ENCODE assay signal across 10 mouse cellular contexts in genomic region chr19:44719292-44720193, GRCm38 (mm10). TPM values are rescaled to one million over a fixed set of nuclear protein-coding genes. Genes with fewer than 3 reads are reported as not detected.
DNase-seq lines count a peak whose midpoint lies in the region; ATAC-seq lines count a peak whose summit lies in the region.
"Had no signal": no experiment of that assay in that cellular context is flagged by ENCODE, and none has a peak within 500 bp of the region (broad histone marks: within the 10 kb centered on the region; RNA-seq: fewer than 3 reads in every experiment).

No protein-coding gene starts in this region.

- H3K4me2 ChIP-seq in liver, embryonic 11.5 days, result peak overlapping the region; percentile 57
- peak overlapping the region; percentile 74 for H3K4me2 ChIP-seq in forebrain, embryonic 15.5 days (replicated peaks)
- H3K4me2 ChIP-seq in limb, embryonic 13.5 days (replicated peaks), result peak overlapping the region; percentile 86
- peak overlapping the region; percentile 66 for H3K4me2 ChIP-seq in stomach, embryonic 15.5 days

- no peaks in the 10 kb centered on the region for H3K9me3 ChIP-seq in liver, embryonic 11.5 days (ENCODE audit: control insufficient read depth, low read length)
- H3K9me3 ChIP-seq in forebrain, embryonic 15.5 days, result no peaks in the 10 kb centered on the region
- no peaks in the 10 kb centered on the region; the same call in 1 of the 2 replicates for H3K9me3 ChIP-seq in limb, embryonic 13.5 days
- no peaks in the 10 kb centered on the region for H3K9me3 ChIP-seq in stomach, embryonic 15.5 days

- H3K27me3 ChIP-seq in liver, embryonic 11.5 days (replicated peaks; ENCODE audit: control insufficient read depth, insufficient read depth, low read length), result peaks cover 71% of the 10 kb centered on the region
- peaks cover 56% of the 10 kb centered on the region for H3K27me3 ChIP-seq in forebrain, embryonic 15.5 days
- peaks cover 79% of the 10 kb centered on the region for H3K27me3 ChIP-seq in limb, embryonic 13.5 days
- H3K27me3 ChIP-seq in stomach, embryonic 15.5 days (replicated peaks), result peaks cover 74% of the 10 kb centered on the region

- no peak overlapping the region for H3K27ac ChIP-seq in liver, embryonic 11.5 days (ENCODE audit: low read depth, low read length)
- H3K27ac ChIP-seq in forebrain, embryonic 15.5 days (replicated peaks), result no peak overlapping the region
- H3K27ac ChIP-seq in limb, embryonic 13.5 days, result no peak overlapping the region
- H3K27ac ChIP-seq in stomach, embryonic 15.5 days, result no peak overlapping the region

- H3K4me1 ChIP-seq in liver, embryonic 11.5 days (replicated peaks; ENCODE audit: control insufficient read depth, insufficient read depth, low read length), result no peaks in the 10 kb centered on the region; the same call in 1 of the 2 replicates
- H3K4me1 ChIP-seq in forebrain, embryonic 15.5 days, result peaks cover 25% of the 10 kb centered on the region
- H3K4me1 ChIP-seq in limb, embryonic 13.5 days, result peaks cover 28% of the 10 kb centered on the region
- peaks cover 15% of the 10 kb centered on the region for H3K4me1 ChIP-seq in stomach, embryonic 15.5 days

- intact Hi-C loops in left cerebral cortex, postnatal 25 days (cut with DNase I), result no loop called here

- H3K4me3 ChIP-seq in liver, embryonic 11.5 days (ENCODE audit: low read depth, low read length), result peak overlapping the region; percentile 22
- peak overlapping the region; percentile 42 for H3K4me3 ChIP-seq in forebrain, embryonic 15.5 days
- H3K4me3 ChIP-seq in limb, embryonic 13.5 days, result peak overlapping the region; percentile 47
- H3K4me3 ChIP-seq in stomach, embryonic 15.5 days (replicated peaks), result peak overlapping the region; percentile 33
- H3K4me3 ChIP-seq: myocyte had no signal

- no peak overlapping the region for H3K9ac ChIP-seq in liver, embryonic 11.5 days (ENCODE audit: low read depth, low read length)
- peak overlapping the region; percentile 42 for H3K9ac ChIP-seq in forebrain, embryonic 15.5 days (replicated peaks)
- H3K9ac ChIP-seq in limb, embryonic 13.5 days, result peak overlapping the region; percentile 53
- H3K9ac ChIP-seq in stomach, embryonic 15.5 days, result no peak overlapping the region

- H3K36me3 ChIP-seq in liver, embryonic 11.5 days (ENCODE audit: control insufficient read depth, insufficient read depth, low read length), result no peaks in the 10 kb centered on the region
- no peaks in the 10 kb centered on the region for H3K36me3 ChIP-seq in forebrain, embryonic 15.5 days
- no peaks in the 10 kb centered on the region for H3K36me3 ChIP-seq in limb, embryonic 13.5 days
- no peaks in the 10 kb centered on the region for H3K36me3 ChIP-seq in stomach, embryonic 15.5 days

- whole genome bisulfite sequencing in liver, embryonic 11.5 days, result 5% methylated on average over 30 of the region's 30 CpGs
- WGBS in forebrain, embryonic 15.5 days, result 3% methylated on average over 29 of the region's 30 CpGs
- 3% methylated on average over 30 of the region's 30 CpGs for WGBS in limb, embryonic 13.5 days
- 3% methylated on average over 30 of the region's 30 CpGs for WGBS in stomach, embryonic 15.5 days

- DNase-seq in liver, embryonic 11.5 days (ENCODE audit: low spot score), result no peak
- DNase-seq in liver, result no peak
- no peak for DNase-seq in ovary, postnatal 14 days (ENCODE audit: low spot score)
- DNase-seq in cerebellum, adult 18-20 months, result no peak
- DNase-seq in left cerebral cortex, postnatal 25 days (ENCODE audit: low spot score in 2 of 2), result no peak

- ATAC-seq in liver, embryonic 11.5 days (replicated peaks; ENCODE audit: low FRiP score), result no peak
- no peak for ATAC-seq in forebrain, embryonic 15.5 days (replicated peaks)
- no peak for ATAC-seq in limb, embryonic 13.5 days (ENCODE audit: low FRiP score, low read depth)
- ATAC-seq in stomach, embryonic 15.5 days (ENCODE audit: insufficient read depth, low FRiP score, low read depth), result no peak

RNA-seq across cellular contexts. Expression of gene Pax2, which starts 36.3 kb away (rescaled TPM):
- polyA plus RNA-seq in liver, embryonic 11.5 days (2014; fragmentation: Nextera tagmentation; extraction: Ambion mirVana), result not detected in 2 replicates
- 0.09 TPM in 1 of 2 replicates, not detected in the other for polyA plus RNA-seq in forebrain, embryonic 15.5 days (2015; fragmentation: Nextera tagmentation; extraction: Ambion mirVana)
- polyA plus RNA-seq in limb, embryonic 13.5 days (2015; fragmentation: Nextera tagmentation; extraction: Ambion mirVana), result 0.04 TPM in 1 of 2 replicates, not detected in the other
- 0.08 TPM in 1 of 2 replicates, not detected in the other for polyA plus RNA-seq in stomach, embryonic 15.5 days (2015; fragmentation: Nextera tagmentation; extraction: Ambion mirVana)
- total RNA-seq in left cerebral cortex, postnatal 25 days (2021), result under 1 TPM; 0.11 to 0.16 TPM
- total RNA-seq: gastrocnemius, postnatal 4 days had no signal
- polyA plus RNA-seq: myocyte had no signal

Comparison
In these comparisons a context has a peak if more than half of its experiments do, and no peak if none do; other contexts are left out.
1. H3K9ac ChIP-seq: peak in forebrain, embryonic 15.5 days (single experiment) and limb, embryonic 13.5 days (single experiment); none in liver, embryonic 11.5 days (single experiment) and stomach, embryonic 15.5 days (single experiment).
2. Peak in every context shown above with its lines, with median percentiles within 50 percentile points of each other: H3K4me2 ChIP-seq and H3K4me3 ChIP-seq.